Mouse (Mus musculus) midbrain, postnatal 0 days (tissue): ENCODE measurements around the gene Mrgprb3. TPM values are rescaled to one million over a fixed set of nuclear protein-coding genes. Genes with fewer than 3 reads are reported as not detected.

Source experiments
- ATAC-seq: fragments of 200-750 bp; cut with Nextera tagmentation; 2 replicates; pipeline ENCODE4 v1.8.0; 2017; ENCODE audit warnings: moderate number of reproducible peaks, mild to moderate bottlenecking, moderate TSS enrichment, moderate library complexity; ENCODE audit not compliant: low FRiP score
- DNase-seq: peaks from one replicate; pipeline ENCODE4 v3.0.0-alpha.2; 2015; ENCODE audit warnings: low spot score
- H3K27ac ChIP-seq: fragments of 300-500 bp; sonication (generic); 2 replicates; pipeline ENCODE4 v1.5.1; 2014; ENCODE audit warnings: low read depth, mild to moderate bottlenecking, low read length, mixed read lengths
- H3K27me3 ChIP-seq: fragments of 300-500 bp; sonication (generic); 2 replicates; pipeline ENCODE4 v1.6.1; 2014; ENCODE audit warnings: low read length, control low read depth, mixed read lengths; ENCODE audit not compliant: insufficient read depth
- H3K36me3 ChIP-seq: fragments of 300-500 bp; sonication (generic); 2 replicates; pipeline ENCODE4 v1.6.1; 2014; ENCODE audit warnings: low read length, control low read depth, mixed read lengths; ENCODE audit not compliant: insufficient read depth
- H3K4me1 ChIP-seq: fragments of 300-500 bp; sonication (generic); 2 replicates; pipeline ENCODE4 v1.6.1; 2014; ENCODE audit warnings: mild to moderate bottlenecking, control low read depth, antibody characterized with exemption, low read length, mixed read lengths; ENCODE audit not compliant: insufficient read depth
- H3K4me2 ChIP-seq: fragments of 300-500 bp; sonication (generic); 2 replicates; pipeline ENCODE4 v1.6.1; 2014; ENCODE audit warnings: low read depth, mild to moderate bottlenecking, low read length, mixed read lengths; ENCODE audit not compliant: poor library complexity, severe bottlenecking
- H3K4me3 ChIP-seq: fragments of 300-500 bp; sonication (generic); 2 replicates; pipeline ENCODE4 v1.5.1; 2014; ENCODE audit warnings: low read depth, mild to moderate bottlenecking, low read length, moderate library complexity
- H3K9ac ChIP-seq: fragments of 300-500 bp; sonication (generic); replicated peaks from 2 replicates; pipeline ENCODE4 v1.6.1; 2014; ENCODE audit warnings: mild to moderate bottlenecking, low read length, moderate library complexity, mixed read lengths; ENCODE audit not compliant: poor library complexity, severe bottlenecking
- H3K9me3 ChIP-seq: fragments of 300-500 bp; sonication (generic); 2 replicates; pipeline ENCODE4 v1.6.1; 2016; ENCODE audit warnings: low read length, control low read depth
- CTCF ChIP-seq: IDR thresholded peaks from 2 replicates; pipeline ENCODE4 v1.5.1; 2016; ENCODE audit warnings: antibody characterized with exemption, mild to moderate bottlenecking
- WGBS: fragments of 180-500 bp; shearing (Covaris S2); extraction: QIAGEN DNeasy Blood & Tissue Kit; methylation state at CpG from one replicate; pipeline ENCODE4 v1.1.7; 2014; 5-methylcytosine and 5-hydroxymethylcytosine counted together
- polyA plus RNA-seq: library from polyadenylated mRNA; unstranded; fragments of >200 nt; fragmentation: Nextera tagmentation; extraction: Ambion mirVana; gene quantifications from 2 replicates; pipeline ENCODE4 v1.2.1, GENCODE M21; 2015
- total RNA-seq: library from RNA; depleted of rRNA; stranded (reverse); fragments of >200 nt; gene quantifications from 2 replicates; pipeline ENCODE4 v1.2.3, GENCODE M21; 2014; rRNA removed

The Mrgprb3 gene
- not detected in 2 replicates for total RNA-seq
- polyA plus RNA-seq: not detected in 2 replicates

GRCm38 (mm10) chr7:48643711-48644110 is at the start of gene Mrgprb3:
Gene Mrgprb3, minus strand, starts transcription at chr7:48643811.
- Histone ChIP-seq H3K9me3 (no peaks in the 10 kb centered on the region), H3K27me3 (no peaks in the 10 kb centered on the region), H3K4me2 (no peak within 1 kb of the TSS), H3K4me3 (no peak within 1 kb of the TSS), H3K4me1 (no peaks in the 10 kb centered on the region), H3K36me3 (no peaks in the 10 kb centered on the region), H3K27ac (no peak within 1 kb of the TSS), H3K9ac (no peak within 1 kb of the TSS)
- 90% methylated on average over 2 of the region's 2 CpGs for WGBS
- ATAC-seq (no peak), DNase-seq (no peak)
- no peak for TF ChIP-seq CTCF

Other genes with a start within 250 kb of the Mrgprb3 start
- gene Mrgprb1, start 187.5 kb downstream of the Mrgprb3 start, total RNA-seq: 0.11 TPM in 1 of 2 replicates, not detected in the other
- not detected in 2 replicates for gene Mrgprb1, start 187.5 kb downstream of the Mrgprb3 start, polyA plus RNA-seq
- gene Mrgprx2, start 144.5 kb downstream of the Mrgprb3 start, total RNA-seq: not detected in 2 replicates
- not detected in 2 replicates for gene Mrgprx2, start 144.5 kb downstream of the Mrgprb3 start, polyA plus RNA-seq
- gene Mrgprb2, start 85.7 kb downstream of the Mrgprb3 start, total RNA-seq: not detected in 2 replicates
- not detected in 2 replicates for gene Mrgprb2, start 85.7 kb downstream of the Mrgprb3 start, polyA plus RNA-seq
- gene Zdhhc13, start 145.2 kb upstream of the Mrgprb3 start, total RNA-seq: 37.3 and 43.0 TPM in 2 replicates
- 21.2 and 24.3 TPM in 2 replicates for gene Zdhhc13, start 145.2 kb upstream of the Mrgprb3 start, polyA plus RNA-seq
- gene Csrp3, start 204.2 kb upstream of the Mrgprb3 start, total RNA-seq: 0.42 TPM in 1 of 2 replicates, not detected in the other
- 0.20 and 0.23 TPM in 2 replicates for gene Csrp3, start 204.2 kb upstream of the Mrgprb3 start, polyA plus RNA-seq
- 1.0 and 1.8 TPM in 2 replicates for gene E2f8, start 237.8 kb upstream of the Mrgprb3 start, total RNA-seq
- 0.53 and 0.70 TPM in 2 replicates for gene E2f8, start 237.8 kb upstream of the Mrgprb3 start, polyA plus RNA-seq